Mouse (Mus musculus): Measurements from ENCODE around the gene Tfap2a.

Tfap2a gene

DNA sequence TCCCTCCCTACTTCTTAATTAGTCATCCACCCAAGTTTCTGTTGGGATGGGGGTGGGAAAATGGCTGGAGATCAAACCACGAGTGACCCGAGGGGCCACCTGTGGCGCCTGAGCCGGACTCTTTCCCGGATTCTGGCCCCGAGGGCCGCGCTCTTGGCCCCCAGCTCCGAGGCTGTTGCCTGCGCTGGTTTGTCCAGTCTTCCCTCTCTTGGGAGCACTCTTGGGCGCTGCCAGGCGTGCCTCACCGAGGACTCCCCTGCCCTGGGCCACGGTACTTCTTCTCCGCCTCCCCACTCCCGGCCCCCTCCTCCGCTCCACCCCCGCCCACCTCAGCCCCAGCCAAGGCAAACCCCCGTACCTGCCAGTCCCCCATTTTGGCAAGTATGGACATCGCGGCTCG lies 415 bp downstream of the Tfap2a start:
- TF ChIP-seq GATA4 (IDR thresholded peaks at IDR 0.05; ENCODE audit: insufficient replicate concordance, low read length), result no peak

DNA sequence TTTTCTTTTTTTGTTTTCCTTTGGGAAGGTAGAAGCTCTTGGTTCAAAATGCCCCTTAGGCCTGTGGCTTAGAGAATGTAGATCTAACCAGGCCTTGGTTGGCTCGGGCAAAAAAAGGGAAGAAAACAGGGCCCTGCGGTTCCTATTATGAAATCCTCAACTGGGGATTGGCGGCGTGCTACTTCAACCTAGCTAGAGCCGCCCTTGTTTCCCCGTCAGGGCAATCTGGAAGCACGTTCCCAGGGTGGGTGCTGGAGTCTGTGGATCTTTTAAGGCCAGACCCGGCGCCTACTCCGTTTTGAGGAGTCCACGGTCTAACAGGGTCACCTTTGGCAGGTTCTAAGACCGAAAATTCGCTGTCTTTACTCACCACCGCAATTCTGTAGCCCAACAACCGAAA lies 1.1 kb downstream of the Tfap2a start:
- TF ChIP-seq GATA4 (IDR thresholded peaks at IDR 0.05; ENCODE audit: insufficient replicate concordance, low read length), result no peak

DNA sequence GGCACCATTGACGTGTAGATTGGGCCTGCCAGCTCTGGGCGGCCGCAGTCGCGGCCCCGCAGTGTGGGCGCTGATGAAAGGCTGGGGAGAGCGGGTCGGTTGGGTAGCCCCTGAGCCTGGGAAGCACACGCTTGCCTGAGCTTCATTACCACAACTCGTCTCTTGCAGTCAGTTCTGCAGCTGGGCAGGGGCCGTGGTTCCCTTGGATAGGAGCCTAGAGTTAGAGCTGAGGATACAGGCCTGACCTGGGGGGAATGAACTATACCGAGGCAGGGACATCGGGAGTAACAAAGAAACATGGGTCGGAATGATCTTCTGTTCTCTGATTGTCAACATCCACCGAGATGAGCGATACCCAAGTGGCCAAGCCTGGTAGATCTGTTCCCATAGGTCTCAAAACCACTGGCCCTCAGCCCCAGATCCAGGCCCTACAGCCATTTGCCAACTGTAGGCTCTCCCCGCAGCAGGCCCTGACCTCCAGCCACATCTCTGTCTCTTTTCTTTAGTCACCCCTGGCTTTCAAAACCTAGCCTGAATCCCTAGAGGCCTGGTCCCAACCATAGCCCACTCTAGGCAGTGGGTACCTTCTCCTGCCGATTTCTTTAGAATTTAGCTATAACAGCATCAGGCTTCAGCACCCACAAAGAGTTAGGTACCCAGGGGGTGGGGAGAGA lies 1.9 kb downstream of the Tfap2a start:
- no peak for TF ChIP-seq GATA4 (IDR thresholded peaks at IDR 0.05; ENCODE audit: insufficient replicate concordance, low read length)

DNA sequence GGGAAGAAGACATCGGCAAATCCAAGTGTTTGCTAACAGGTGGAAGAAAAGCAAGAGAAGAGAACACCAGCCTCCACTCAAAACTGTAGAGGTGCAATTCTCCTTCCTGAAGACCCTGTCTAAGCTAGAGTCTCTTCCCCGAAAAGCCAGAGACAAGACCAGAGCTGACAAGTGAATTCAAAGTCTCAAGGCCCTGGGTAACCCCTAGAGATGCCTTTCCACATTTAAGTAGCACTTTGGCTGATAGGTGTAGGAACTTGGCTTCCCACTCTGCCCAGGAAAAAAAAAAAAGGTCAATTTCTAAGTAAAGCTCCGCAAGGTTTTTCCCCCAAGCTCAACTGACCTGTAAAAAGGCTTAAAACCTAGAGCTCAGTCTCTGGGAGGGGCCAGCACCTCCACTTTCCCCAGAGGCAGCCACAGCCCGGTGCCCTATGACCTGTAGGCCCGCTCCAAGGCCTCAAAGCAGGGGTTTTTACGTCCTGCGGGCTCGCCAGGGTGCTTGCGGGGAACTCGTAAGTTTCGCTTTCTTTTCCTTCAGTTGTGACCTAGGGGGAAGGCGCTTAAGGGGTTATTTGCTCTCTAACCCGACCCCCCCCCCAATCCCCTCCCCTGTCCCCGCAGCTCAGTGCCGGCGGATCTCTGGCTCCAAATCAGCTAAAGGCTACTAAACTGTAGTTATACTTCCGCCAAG lies 2.6 kb downstream of the Tfap2a start:
- TF ChIP-seq GATA4 (IDR thresholded peaks at IDR 0.05; ENCODE audit: insufficient replicate concordance, low read length), result no peak

DNA sequence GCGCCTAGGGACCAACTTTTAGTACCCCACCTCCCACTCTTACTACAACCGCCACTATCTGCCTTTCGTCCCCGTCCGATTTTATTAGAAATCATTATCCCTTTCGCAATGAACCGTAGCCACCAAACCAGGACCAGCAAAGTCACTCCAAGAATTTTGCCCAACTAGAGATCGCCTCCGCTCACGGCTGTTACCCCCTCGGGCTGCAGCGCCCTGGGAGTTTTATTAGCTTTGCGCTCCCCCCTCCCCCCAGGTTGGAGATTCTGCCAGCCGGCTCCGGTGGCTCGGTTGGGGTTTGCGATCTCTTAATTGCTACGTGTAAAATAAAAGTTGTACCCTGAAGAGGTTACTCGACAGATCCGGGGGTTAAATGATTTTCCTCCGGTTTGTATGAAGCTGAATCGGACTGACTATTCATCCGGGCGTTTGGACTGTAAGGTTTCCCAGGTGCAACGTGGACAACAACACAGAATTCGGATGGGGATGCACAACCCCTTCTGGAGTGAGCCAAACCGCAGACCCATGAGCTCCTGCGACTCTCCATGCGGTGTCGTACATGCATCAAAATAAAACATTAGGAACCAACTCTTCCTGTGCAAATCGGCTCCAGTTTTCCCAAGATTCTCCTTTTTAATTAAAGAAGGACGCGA lies 3.7 kb downstream of the Tfap2a start:
- TF ChIP-seq GATA4 (IDR thresholded peaks at IDR 0.05; ENCODE audit: insufficient replicate concordance, low read length), result no peak

DNA sequence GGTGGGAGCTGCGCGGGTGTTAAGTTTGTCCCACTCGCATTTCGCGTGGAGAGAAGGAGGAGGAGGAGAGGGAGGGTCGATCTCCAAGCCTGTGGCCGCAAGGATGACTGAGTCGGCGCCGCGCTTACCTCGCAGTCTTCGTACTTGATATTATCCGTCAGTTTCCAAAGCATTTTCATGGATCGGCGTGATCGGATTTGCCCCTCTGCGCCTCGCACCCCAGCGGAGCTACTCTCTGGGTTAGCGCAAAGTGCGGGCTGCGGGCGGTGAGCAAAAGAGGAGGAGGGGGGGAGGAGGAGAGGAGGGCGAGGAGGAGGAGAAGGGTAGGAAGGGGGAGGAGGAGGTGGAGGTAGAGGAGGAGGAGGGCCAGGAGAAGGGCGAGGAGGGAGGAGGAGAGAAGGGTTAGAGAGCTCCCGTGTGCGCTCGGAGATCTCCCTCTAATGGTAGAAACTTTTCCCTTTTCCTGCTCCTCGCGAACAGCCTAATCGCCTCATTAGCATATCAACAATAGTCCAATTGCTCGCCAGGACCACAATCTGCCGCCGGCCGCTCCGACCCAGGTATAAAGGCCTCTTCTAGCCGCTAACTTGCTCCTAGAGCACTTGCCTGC lies 4.5 kb downstream of the Tfap2a start:
- no peak for TF ChIP-seq GATA4 (IDR thresholded peaks at IDR 0.05; ENCODE audit: insufficient replicate concordance, low read length)

DNA sequence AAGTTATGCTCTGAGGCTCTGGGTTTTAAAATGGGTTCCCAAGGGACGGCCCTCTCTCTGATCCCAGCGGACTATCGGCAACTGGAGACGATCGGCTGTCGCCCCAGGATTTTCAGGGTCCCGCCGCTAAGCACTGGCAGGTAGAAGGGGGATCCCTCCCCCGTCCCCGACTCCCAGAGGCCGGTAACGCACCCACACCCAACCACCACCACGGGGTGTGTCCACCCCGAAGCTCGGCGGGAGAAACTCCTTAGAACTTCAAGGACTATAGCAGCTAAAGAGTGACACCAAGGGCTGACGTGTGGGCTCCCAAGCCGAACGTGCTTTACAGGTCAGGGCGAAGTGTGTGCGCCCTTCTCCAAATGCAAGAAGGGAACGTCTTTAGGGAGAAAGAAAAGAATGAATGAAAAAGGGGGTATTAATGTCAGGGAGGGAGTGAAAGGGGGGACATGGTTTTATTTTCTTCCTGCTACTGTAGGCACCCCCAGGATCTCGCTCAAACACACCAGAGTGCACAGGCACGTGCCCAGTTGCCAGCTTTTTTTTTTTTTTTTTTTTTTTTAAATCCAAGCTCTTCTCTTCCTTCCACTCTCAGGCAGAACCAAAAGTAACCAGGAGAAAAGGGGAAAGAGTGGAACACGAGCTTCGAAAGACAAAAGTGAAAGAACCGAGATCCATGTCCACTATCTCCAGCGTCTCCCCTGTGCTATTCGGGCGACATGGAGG lies 5.2 kb downstream of the Tfap2a start:
- TF ChIP-seq GATA4 (IDR thresholded peaks at IDR 0.05; ENCODE audit: insufficient replicate concordance, low read length), result no peak

DNA sequence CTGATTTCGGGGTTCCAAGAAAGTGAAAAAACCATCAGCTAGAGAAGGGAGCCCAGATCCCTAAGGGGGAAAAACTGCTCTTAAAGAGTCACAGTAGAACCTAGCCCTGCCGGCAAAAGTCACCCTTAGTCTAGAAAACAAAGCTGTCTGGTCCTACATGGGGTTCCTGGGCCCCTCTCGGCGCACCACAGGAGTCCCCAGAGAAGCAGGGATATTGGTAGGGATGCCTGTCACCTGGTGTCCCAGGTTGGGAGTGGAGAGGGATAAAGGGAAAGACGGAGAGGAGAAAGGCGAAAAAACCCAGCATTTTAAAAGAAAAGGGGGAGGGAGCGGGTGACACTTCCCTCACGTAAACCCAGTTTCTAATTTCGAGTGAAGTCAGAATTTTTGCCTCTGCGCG lies 6.1 kb downstream of the Tfap2a start:
- TF ChIP-seq GATA4 (IDR thresholded peaks at IDR 0.05; ENCODE audit: insufficient replicate concordance, low read length), result no peak

DNA sequence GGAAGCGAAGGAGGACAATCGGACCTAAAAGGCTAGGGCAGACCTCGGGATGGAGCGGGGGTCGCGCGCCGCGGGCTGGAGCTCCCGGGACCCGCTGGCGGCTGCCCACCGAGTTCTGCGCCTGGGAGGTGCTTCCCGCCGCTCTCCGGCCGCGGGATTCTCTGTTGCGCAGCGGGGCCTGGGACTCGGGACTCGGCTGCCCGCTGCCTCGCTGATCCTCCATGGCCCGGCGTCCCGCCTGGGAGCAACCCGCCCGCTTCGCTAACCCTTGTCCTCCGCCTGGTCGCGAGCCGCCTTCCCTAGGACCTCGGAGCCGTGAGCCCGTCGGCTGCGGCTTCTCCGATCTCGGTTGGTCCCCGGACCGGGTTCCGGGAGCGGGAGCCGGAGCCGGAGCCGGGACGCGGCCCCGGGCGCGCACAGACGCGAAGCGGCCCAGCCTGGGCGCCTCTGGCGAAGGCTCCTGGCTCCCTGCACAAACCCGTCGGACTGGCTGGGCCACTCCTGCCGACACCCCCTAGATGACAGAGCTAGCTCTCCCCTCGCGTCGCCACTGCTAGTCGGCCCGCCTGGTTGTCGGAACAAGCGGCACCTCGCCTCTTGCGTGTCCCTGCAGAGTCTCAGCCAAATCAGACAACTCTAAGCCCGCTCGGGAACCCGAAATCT lies 6.9 kb downstream of the Tfap2a start:
- no peak for TF ChIP-seq GATA4 (IDR thresholded peaks at IDR 0.05; ENCODE audit: insufficient replicate concordance, low read length)

DNA sequence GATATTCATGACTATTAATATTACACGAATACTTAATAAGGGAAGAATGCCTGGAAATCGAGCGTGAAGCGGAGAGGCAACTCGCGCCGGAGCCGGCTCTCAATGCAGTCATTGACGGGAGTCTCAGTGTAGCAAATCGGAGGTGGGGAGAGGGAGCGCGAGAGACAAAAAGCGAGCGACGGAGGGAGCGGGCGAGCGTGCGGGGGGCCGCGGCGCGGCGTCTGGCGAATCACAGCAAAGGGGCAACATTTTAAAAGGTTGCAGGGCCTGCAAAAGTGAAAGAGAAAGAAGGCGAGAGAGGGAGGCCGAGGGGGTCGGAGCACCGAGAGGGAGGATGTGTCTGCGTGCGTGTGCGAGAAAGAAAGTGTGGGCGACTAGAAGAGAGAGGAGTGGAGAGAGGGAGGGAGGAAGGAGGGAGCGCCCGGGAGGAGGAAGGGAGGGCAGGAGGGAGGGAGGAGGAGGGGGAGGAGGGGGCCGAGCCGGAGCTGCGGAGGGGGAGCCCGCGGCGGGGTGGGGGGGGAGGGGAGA lies 7.5 kb downstream of the Tfap2a start:
- TF ChIP-seq GATA4 (IDR thresholded peaks at IDR 0.05; ENCODE audit: insufficient replicate concordance, low read length), result no peak

DNA sequence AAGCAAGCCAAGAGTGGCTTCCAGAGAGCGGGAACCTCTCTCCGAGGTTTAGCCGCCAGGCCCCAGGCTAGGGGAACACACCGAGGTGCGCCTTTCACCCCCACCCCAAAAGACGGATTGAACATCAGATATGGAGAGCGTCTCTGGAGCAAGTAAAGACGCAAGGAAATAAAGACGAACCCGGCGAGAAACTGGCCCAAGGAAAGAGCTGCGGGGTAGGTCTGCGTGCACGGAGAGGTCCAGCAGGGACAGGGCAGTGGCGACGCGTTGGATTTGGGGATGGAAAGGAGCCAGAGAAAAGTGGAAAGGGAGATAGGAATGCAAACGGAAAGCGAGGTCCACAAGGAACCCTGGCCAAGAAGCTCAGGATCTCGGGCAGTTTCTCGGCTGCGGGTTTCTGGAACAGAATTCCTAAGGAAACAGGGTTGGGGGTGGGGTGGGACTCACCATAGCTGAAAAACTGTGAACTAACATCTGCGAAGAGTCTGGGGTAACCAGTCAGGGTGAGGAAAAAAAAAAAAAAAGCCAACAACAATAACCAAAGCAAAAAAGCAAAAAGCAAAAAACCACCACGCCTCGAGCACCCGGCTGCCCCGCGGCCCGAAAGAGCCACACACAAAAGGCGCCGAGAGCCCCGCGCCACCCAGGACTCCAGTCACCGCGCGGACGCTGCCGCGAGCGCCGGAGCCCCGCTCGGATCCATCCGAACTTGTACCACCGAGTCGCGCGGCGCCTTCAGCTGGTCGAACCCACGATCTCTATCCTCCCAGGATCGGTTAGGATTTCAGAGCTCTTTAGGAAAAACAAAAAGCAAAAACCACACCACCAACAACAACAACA lies 8.4 kb downstream of the Tfap2a start:
- no peak for TF ChIP-seq GATA4 (IDR thresholded peaks at IDR 0.05; ENCODE audit: insufficient replicate concordance, low read length)

DNA sequence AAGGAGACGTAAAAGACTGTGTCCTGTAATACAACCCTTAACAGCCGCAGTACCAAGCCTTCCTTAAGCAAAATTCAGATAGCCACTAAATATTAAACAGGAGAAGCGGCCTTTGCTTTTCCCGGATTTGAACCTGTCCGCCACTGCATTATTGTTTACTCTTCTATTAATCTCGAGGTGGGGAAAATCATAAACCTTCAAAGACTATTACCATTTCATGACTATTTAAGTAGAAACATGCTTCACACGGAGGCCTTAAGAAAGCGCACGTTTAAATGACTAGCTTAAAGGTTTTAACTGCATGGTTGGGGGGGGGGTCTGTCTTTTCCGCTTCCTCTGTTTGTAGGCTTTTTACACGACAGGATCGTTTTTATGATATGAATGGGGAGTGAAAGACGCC lies 9.1 kb downstream of the Tfap2a start:
- TF ChIP-seq GATA4 (IDR thresholded peaks at IDR 0.05; ENCODE audit: insufficient replicate concordance, low read length), result no peak

DNA sequence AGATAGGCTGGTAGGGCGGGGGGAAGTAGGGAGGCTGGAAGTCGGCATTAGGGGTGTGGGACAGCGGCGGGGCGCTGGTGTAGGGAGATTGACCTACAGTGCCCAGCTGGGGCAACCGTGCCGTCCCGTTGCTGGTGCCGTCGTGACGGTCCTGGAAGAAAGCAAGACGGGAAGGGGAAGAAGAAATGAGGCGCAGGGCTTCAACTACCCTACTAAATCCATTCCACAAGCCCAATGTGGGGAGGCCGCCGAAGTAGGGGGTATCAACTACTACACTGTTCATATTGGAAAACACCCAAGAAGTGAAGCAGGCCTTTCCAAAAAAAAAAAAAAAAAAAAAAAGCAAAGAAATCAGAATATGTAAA lies 9.6 kb downstream of the Tfap2a start:
- no peak for TF ChIP-seq GATA4 (IDR thresholded peaks at IDR 0.05; ENCODE audit: insufficient replicate concordance, low read length)
